Mouse (Mus musculus): ENCODE measurements around the gene Ldb3. TPM values are rescaled to one million over a fixed set of nuclear protein-coding genes. Genes with fewer than 3 reads are reported as not detected.

The Ldb3 gene
- total RNA-seq, 2 experiments from 2014 or later, result 2,135 to 2,411 TPM

DNA sequence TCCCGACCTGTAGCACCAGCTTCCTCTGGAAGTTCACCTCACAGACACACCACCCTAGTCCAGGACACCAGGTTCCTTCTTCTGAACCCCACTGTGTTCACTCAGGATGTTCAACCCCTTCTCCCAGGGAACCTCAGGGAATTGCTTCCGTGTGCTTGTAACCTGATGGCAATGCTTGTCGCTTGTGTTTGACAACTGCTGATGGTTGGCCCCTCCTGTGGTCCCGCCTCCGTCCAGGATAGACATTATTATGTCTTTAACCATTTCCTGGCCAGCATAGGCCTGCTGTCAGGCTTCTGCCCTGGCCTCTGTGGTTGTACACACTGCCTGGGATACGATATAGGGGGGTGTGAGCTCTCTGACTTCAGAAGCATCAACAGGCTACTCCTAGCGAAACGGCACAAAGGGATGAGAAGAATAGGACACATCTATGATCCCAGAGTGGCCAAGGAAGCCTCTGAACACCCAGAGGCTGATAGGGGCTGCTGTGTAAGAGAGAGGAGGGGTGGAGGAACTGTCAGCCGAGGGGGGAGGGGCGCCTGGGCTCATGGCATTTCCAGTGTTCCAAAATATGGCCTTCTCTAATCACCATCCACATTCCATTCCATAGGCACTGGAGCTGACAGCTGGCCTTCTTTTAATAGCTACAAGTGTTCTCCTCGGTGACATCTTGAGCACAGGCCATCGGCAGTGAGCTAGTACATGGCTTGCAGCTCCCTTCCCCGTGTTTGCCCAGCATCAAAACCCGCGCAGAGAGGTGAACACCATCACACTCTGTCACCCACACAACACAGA is 3.5 kb upstream of the Ldb3 start:
- intact Hi-C loops (cut with DNase I), result no loop called here

DNA sequence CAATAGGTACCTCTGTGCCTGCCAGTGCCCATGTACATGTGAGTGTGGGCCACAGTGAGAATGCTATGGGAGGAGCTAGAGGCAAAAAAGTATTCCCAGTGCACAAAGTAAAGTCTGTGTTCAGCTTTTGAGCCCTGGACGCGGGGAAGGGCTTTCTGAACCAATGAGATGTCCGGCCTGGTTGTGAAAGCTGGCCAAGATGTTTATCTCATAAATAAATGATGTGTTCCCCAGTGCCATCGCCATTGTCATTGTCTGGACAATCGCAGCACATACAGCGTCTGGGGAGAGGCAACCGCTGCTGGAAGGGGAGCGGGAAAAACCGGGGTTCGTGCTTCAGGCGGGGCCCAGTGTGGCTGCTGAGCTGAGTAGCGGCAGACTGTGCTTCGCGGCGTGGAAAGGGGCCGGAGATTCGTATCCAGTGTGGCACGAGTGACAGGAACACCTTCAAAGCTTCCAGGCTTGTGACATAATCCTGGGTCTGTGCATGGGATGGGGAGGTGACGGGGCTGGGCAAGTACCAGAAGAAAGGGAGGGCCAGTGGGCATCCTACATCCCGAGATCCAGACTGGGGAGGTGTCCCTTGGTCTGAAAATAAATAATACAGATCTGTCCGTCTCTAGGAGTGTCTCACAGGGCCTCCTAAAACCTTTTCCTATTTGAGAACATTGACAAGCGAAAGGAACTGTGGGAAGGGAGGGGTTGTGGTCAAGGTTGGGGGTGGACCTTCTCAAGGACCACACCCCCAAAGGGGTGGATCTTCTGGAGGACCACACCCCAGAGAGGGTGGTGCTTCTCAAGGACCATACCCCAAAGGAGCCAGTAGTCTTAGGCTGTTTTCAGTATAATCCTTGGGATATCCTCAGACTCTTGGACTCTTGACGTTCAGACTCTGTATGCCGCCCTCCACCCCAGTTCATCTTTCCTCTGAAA is 2.5 kb upstream of the Ldb3 start:
- peak in 1 of 2 experiments; percentile 3 for DNase-seq
- intact Hi-C loops (cut with DNase I), result no loop called here

More for the DNA sequence above, 3.5 kb upstream of the Ldb3 start:
- DNase-seq, result no peak

DNA sequence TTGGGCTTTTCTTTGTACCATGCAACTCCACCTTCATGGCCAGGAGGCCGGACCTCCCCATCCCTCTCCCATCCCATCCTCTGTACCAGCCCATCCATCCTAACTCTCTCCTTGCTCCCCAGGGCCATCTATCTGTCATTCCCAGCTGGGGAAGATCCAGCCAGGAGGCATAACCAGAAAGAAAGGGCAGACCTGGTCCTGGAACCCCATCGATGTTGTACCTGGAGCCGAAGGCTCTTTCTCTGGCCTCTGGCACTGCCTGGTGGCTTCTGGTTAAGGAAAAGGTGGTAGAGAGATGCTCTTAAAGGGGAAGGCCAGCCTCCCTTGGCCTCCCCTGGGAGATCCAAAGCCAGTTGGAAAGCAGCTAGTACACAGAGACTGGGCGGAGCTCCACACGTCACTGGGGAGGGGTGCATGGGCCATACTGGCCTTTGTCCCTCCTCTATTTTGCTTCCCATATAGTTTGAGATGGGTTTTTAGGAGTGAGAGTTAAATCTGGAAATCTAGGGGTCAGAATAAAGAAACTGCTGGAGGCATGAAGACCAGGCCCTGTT is 1.6 kb upstream of the Ldb3 start:
- intact Hi-C loops (cut with DNase I), result no loop called here
- DNase-seq, result peak in 1 of 2 experiments; percentile 4

DNA sequence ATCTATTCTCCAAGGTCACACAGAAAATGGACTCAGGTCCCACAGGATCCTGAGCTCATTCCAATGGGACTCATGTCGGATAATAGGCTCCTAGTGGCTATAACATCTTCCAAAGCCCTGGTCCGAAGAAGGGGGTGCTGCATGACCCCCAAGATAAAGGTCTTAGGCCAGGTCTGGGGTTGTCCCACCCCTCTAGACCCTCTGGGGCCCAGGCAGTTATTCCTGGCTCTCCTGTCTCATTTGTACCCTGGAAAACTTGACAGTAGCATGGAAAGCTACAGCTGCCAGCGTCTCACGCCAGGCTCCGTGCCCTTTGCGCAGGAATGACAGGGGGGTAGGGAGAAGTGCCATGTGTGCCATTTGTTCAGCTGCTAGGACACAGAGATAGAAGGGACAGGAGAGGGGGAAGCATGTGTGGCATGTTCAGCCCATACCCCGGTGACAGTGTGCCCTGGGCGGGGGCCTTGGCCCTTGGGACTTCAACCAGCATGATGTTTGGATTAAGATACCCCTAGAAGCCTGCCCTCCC is 767 bp upstream of the Ldb3 start:
- DNase-seq, result peak in 1 of 2 experiments; percentile 63
- intact Hi-C loops (cut with DNase I), result no loop called here

DNA sequence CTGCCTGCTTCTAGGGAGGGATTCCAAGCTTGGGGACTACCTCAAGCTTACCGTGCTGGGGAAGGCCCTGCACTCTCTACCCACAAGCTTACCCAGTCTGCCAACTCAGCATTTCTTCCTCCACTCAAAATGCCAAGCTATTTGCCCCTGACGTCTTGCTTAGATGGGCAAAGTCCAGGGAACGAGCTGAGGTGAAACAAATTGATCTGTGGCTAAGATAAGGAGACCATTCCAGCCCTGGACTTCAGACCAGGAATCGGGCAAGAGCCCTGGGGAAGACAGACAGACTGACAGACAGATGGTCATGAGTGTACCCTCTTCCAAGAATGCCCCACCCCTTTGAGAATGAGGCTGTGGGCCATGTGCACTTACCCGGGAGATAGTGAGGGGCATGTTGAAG is 477 bp downstream of the Ldb3 start:
- DNase-seq, result no peak
- intact Hi-C loops (cut with DNase I), result no loop called here

DNA sequence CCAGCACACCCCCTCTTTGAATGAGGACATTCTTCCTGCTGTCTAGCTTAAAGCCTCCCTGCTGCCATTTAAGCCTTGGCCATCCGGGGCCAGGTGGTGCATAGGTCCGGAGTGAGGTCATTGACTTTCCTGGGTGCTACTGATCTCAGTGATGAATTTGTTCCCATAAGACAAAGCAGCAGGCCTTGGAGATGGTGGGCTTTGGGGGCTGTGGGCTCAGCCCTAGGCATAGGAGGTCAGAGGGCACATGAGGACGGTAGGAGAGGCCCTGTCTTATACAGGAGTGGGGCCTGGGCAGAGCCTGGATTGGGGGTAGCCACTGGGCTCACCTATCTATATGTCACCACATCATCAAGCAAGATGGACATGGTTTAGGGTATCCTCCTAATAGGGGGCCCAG is 1.6 kb downstream of the Ldb3 start:
- DNase-seq, result no peak
- intact Hi-C loops (cut with DNase I), result no loop called here

DNA sequence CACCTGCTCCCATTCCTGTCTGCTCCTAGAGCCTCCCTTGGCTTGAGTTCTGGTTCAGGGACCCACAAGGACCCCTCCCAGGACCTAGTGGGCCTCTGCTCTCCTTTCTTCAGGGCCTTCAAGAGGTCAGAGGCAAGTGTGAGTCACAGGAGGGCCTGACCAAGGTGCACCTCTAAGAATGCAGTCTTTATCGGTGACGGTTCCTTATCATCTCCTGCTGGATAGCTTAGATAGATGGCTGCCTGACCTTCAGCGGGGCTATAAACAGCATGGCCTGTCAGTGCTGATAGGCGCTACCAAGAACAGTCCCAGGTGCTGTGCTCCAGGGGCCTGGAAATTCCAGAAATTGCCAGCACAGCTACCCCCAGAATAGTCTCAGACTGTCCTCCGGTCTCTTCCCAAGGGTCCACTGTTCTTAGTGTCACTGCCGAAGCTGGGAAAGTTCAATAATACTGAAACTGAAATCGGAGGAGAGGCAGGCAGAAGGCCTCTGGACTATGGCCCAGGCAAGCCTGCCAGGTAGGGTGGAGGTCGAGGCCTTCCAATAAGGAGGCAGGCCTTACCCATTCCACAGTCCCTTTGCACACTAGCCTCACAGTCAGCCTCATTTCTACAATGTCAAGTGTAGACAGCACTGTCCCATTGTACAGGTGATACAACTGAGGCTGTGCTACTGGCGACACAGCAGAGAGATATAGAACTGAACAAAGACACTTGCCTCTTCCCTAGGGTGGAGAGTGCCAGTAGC is 3.0 kb downstream of the Ldb3 start:
- intact Hi-C loops (cut with DNase I), result no loop called here

DNA sequence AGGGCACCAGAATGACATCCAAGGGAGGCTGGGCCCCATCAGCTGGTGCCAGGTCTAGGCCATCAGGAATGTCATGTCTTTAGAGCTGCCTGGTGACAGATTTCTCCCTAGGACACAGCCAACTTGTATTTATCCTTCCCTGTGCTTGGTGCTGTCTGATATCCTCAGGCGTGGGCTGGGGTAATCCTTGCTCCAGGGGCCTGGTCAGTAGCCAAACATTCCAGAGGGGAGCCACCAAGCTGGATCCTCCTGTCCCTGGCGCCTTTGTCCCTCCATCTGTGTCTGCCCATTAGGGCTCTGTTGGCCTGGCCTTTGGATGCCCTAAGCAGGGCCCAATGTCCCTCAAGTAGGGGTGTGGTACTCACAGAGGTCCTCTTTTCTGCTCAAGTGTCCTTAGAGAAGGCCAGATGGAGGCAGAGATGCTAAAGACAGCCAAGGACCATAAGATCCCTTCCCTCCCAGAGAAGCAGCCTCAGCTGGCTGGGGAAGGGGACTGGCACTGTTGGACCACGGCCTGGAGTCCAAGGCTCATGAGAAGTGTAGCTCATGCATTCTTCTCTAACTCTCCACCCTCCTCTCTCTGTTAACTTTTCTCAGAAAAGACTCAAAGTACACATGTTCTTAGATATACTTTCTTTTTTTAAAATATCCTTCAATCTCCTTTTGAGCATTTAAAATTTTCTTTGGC is 5.6 kb downstream of the Ldb3 start:
- intact Hi-C loops (cut with DNase I), result no loop called here
- peak in 1 of 2 experiments; percentile 51 for DNase-seq

More for the DNA sequence above, 3.0 kb downstream of the Ldb3 start:
- no peak for DNase-seq

DNA sequence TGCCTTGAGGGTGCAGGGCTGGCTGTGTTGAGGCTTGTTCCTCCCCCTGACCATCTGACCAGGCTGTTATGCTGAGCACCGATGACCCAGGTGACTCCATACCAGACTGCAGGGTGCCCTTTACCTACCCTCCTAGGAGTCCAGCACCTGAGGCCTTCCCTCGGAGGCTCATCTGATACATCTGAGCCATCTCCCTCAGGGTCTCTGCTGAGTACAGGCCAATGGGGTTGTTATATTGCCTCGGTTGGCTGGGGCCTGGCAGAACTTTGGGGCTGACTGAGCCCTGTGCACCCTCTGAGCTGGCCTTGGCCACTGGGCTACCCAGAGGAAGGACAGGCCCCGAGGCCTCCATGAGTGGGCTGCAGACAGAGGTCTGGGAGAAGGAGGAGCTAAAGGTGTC is 11.6 kb downstream of the Ldb3 start:
- intact Hi-C loops (cut with DNase I), result no loop called here

DNA sequence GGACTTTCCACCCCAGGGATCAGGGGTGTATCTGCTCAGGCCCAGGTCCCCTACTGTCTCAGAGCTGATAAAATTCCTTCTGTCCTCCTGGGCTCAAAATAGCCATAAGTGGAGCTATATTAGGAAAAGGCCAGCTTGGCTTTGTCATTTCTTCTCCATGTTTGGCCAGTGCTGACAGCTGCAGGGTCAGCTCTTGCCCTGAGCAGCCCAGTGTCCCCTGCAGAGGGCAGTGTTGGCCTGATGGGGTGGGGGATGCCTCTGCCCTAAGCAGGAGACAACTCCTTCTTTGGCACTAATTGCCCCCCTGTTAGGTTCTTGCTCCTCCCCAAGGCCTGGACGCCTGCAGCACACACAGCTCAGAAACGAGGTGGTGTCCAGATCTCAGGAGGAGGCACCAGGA is 14.4 kb downstream of the Ldb3 start:
- intact Hi-C loops (cut with DNase I), result no loop called here

More for the DNA sequence above, 11.6 kb downstream of the Ldb3 start:
- DNase-seq, result no peak

DNA sequence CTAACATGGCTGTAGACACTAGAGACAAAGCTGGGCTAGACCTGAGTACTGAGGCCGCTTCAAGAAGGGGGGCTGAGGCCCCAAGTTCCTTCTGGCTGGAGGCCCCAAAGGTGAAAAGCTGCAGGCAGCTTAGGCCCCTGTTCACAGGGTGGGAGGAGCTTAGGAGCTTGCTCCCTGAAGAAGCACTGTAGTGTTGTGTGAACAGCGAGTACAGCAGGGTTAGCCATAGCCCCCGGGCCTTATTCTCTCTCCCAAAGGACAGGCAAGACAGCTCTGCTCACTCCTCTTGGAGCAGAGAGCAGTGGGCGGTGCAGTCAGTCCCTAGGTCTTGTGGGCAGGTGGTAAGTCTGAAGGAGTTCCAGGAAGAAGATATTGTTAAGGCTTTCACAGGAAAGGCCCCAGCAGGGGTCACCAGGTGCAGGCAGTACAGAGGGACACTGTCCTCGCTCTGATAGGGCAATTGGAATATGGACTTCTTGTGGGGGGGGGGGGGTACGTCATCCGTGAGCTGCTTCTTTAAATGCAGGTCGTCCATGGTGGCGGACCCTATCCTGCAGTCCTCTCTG is 15.1 kb downstream of the Ldb3 start:
- intact Hi-C loops (cut with DNase I), result no loop called here
- DNase-seq, result no peak

More for the DNA sequence above, 14.4 kb downstream of the Ldb3 start:
- DNase-seq, result peak in 1 of 2 experiments; percentile 69

DNA sequence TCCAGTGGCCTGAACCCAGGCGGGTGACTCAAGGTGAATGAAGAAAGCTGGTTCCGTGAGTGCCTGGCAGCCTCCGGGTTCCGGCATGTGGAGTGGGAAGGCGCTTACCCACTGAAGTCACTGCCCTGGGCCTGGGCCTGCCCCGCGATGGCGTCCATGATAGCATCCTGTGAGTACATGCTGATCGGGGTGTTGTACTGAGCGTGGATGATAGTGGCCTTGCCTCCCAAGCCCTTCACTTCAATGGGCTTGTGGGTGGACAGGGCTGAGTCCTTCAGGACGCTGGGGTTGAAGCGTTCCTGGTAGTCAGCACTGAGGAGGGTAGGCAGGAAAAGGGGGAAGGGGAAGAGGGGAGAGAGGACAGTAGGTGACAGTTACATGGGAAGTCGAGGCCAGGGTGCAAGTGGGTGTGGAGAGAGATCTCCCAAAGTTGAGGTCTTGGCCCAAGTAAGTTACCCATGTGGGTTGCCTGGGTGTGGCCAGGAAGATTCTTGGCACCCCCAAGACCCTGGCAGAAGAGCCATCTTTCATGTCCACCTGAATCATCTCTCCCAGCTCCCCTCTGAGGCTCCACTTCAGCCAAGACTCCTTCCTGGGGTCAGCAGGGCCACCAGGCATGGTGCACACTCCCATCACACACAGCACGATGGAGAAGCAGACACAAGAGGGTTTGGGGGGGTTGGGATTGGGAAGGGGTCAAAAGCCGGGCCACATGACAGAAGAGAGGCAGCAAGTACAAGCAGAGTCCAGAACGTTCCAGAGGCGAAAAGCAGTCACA is 16.7 kb downstream of the Ldb3 start:
- no peak for DNase-seq
- intact Hi-C loops (cut with DNase I), result no loop called here

DNA sequence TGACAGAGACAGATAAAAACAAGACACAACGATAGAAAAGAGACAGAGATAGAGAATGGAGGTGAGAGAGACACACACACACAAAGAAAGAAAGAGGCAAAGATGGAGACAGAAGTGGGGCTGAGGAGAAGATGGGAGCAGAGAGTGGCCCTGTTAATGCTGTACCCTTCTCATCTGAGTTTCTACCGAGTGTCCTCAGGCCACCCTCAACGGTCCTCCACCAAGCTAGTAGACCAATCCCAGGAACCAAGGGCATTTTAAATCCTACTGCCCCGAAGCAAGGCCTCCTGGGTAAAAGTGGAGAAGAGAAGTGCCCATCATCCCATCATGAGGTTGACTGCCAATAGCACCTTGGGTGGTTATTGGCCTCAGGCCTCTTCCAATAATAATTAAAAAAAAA is 17.6 kb downstream of the Ldb3 start:
- intact Hi-C loops (cut with DNase I), result no loop called here

DNA sequence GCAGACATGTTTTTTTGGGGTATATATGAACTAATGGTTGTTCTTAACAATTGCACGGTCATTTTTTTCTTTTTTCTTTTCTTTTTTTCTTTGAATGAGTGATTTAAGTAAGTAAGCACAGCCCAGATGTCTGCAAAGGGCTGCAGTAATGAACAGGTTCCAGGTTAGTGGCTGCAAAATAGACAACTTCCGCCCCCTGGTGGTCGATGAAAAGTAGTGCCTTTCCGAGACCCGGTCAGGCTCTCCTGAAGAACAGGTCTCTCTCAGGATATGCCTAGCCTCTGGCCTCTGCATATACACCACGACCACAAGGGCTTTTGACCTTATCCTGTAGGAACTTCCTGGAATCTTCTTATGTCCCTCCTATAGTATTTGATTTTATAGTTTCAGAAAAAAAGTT is 18.2 kb downstream of the Ldb3 start:
- intact Hi-C loops (cut with DNase I), result no loop called here
- DNase-seq, result peak in 1 of 2 experiments; percentile 69

More for the DNA sequence above, 17.6 kb downstream of the Ldb3 start:
- DNase-seq, result no peak

DNA sequence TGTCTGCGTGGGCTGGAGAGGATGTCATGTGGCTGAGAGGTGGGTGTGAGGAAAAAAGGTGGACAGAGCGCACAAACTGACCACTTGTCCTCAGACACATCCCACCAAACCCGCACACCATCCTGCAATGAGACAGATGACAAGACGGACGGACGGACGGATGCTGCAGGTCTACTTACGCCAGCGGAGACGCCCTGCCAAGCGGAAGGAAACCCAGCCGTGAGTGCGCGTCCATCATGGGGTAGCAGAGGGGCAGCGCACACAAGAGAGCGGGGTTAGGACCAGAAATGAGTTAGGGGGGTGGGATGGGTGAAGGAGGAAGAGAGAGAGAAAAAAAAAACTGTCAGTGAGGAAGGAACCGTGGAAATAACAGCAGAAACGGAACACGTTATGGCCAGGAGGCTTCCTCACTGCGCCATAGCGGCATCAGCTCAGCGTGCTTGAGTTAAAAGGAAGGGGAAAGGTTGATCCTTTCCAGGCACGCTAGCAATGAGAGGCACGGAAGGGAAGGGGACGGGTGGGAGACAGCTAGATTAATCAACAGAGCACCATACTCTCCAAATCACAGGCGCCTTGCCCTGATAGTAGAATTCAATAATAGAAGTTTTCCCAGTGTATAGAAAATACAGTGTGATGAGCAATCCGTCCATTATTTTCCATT is 18.8 kb downstream of the Ldb3 start:
- intact Hi-C loops (cut with DNase I), result no loop called here

DNA sequence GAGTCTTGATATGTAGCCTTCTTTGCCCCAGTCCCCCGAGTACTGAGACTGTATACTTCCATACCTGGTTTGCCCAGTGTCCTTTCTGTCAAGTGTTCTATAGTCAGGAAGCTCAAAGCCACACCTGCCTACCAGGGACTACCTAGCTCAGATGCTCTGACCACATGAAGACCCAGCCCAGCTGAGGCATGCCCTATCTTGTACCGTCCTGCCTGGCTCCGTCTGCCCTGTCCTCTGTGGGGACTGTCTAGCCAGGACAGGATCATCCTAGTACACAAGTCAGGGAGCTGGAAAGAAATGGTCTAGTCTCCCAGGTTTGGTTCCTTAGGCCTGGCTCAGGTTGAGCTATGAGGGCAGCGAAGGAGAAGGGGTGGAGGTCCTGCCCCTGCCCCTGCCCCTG is 19.9 kb downstream of the Ldb3 start:
- no peak for DNase-seq
- intact Hi-C loops (cut with DNase I), result no loop called here

More for the DNA sequence above, 18.8 kb downstream of the Ldb3 start:
- no peak for DNase-seq

DNA sequence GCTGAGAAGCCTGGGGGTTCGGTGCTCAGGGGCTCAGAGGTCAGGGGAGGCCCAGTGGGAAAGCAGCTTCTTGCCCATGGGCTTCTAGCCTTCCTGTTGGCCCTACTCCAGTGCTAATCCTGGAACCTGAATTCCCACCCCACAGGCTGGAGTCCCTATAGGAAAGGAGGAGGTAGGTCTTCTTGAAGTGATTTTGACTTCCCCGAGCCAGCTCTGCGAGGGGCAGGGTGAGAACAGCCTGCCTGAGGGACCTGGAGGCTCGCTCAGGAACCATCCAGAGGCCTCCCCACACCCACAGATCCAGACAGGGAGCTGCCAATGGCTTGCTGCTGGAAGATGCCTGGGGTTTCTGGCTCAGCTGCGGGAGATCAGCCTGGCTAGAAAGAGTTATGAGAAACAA is 20.8 kb downstream of the Ldb3 start:
- DNase-seq, result no peak
- intact Hi-C loops (cut with DNase I), result no loop called here

DNA sequence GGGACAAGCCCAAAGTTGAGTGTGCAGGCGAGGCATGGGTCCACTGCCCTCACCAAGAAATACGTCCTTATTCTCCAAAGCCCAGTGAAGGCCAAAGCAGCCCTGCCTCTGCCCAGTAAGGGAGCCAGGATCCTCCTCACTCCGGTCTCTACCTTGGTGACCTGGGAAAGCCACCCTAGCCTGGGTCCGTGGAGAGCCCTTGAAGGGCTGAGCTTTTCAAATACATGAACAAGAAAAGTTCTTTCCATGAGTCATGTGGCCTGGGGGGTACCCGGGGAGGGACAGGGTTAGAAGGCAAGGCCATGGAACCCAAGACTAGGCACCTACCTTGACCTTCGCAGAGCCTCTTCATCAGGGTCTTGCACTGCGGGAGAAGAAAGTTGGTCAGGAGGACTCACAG is 22.0 kb downstream of the Ldb3 start:
- no peak for DNase-seq
- intact Hi-C loops (cut with DNase I), result no loop called here

Measured in gastrocnemius, postnatal 36 days (tissue).